Mouse (Mus musculus) MEL (cell line): ENCODE measurements around the gene Dlgap1. TPM values are rescaled to one million over a fixed set of nuclear protein-coding genes. Genes with fewer than 3 reads are reported as not detected.

Source experiments
- DNase-seq: peaks from one replicate; pipeline ENCODE4 v3.0.0; 2011; ENCODE audit warnings: low read depth, low spot score
- H3K27ac ChIP-seq: 2 replicates; pipeline ENCODE4 v1.5.1; 2012; ENCODE audit warnings: low read depth, mild to moderate bottlenecking, control low read depth, low read length, moderate library complexity; ENCODE audit not compliant: control insufficient read depth
- H3K27me3 ChIP-seq, 2 experiments: fragments of 150-350 bp in 1 of 2; sonication (generic) in 1 of 2; 2 replicates each; pipeline ENCODE4 v1.6.1; 2012; ENCODE audit warnings: low read length in 2 of 2, mild to moderate bottlenecking in 2 of 2, improper control_type of control experiment in 1 of 2, moderate library complexity in 1 of 2; ENCODE audit not compliant: insufficient read depth in 2 of 2, control insufficient read depth in 1 of 2
- H3K36me3 ChIP-seq, 2 experiments: 2 replicates each; pipeline ENCODE4 v1.6.1; 2012 to 2014; ENCODE audit warnings: low read length in 2 of 2, improper control_type of control experiment in 1 of 2, inconsistent platforms in 1 of 2, mild to moderate bottlenecking in 1 of 2; ENCODE audit not compliant: insufficient read depth in 2 of 2, control insufficient read depth in 1 of 2
- H3K4me1 ChIP-seq, 2 experiments: fragments of 150-350 bp in 1 of 2; sonication (generic) in 1 of 2; 2 replicates each; pipeline ENCODE4 v1.6.1; 2012; ENCODE audit warnings: low read length in 2 of 2, improper control_type of control experiment in 1 of 2, mild to moderate bottlenecking in 1 of 2; ENCODE audit not compliant: insufficient read depth in 2 of 2, control insufficient read depth in 1 of 2
- H3K4me3 ChIP-seq, 2 experiments: fragments of 150-350 bp in 1 of 2; sonication (generic) in 1 of 2; 2 replicates each; pipeline ENCODE4 v1.5.1; 2012; ENCODE audit warnings: low read depth in 2 of 2, low read length in 2 of 2, mild to moderate bottlenecking in 2 of 2, moderate library complexity in 2 of 2, control low read depth in 1 of 2, improper control_type of control experiment in 1 of 2; ENCODE audit not compliant: control insufficient read depth in 1 of 2, insufficient read depth in 1 of 2
- H3K79me2 ChIP-seq: 2 replicates; pipeline ENCODE4 v1.6.1; 2012; ENCODE audit warnings: mild to moderate bottlenecking, low read length, moderate library complexity; ENCODE audit not compliant: control insufficient read depth, poor library complexity, insufficient read depth
- H3K9ac ChIP-seq: 2 replicates; pipeline ENCODE4 v1.6.1; 2012; ENCODE audit warnings: low read depth, mild to moderate bottlenecking, control low read depth, low read length, moderate library complexity; ENCODE audit not compliant: control insufficient read depth, poor library complexity, severe bottlenecking
- H3K9me3 ChIP-seq: fragments of 150-350 bp; sonication (generic); replicated peaks from 2 replicates; pipeline ENCODE4 v1.6.1; 2012; ENCODE audit warnings: mild to moderate bottlenecking, low read length, improper control_type of control experiment, moderate library complexity; ENCODE audit not compliant: insufficient read depth
- CTCF ChIP-seq, 3 experiments: IDR thresholded peaks in 2 of 3; conservative IDR thresholded peaks in 1 of 3; 2 replicates each; pipeline ENCODE4 v1.5.1; 2011 to 2012; ENCODE audit warnings: low read length in 3 of 3, low read depth in 2 of 3, mild to moderate bottlenecking in 2 of 3, improper control_type of control experiment in 1 of 3, inconsistent platforms in 1 of 3, mixed read lengths in 1 of 3, moderate library complexity in 1 of 3; ENCODE audit not compliant: control insufficient read depth in 1 of 3, insufficient read depth in 1 of 3, poor library complexity in 1 of 3, severe bottlenecking in 1 of 3
- E2F4 ChIP-seq: IDR thresholded peaks from 2 replicates; pipeline ENCODE4 v1.6.1; 2011; ENCODE audit warnings: low read depth, low read length, improper control_type of control experiment, borderline replicate concordance
- ELF1 ChIP-seq: IDR thresholded peaks from 2 replicates; pipeline ENCODE4 v1.6.1; 2014; ENCODE audit warnings: low read depth, mild to moderate bottlenecking, inconsistent platforms, low read length, improper control_type of control experiment, moderate library complexity
- EP300 ChIP-seq, 2 experiments: IDR thresholded peaks; 2 replicates each; pipeline ENCODE4 v1.6.1; 2011; ENCODE audit warnings: improper control_type of control experiment in 2 of 2, low read length in 2 of 2, low read depth in 1 of 2, mild to moderate bottlenecking in 1 of 2
- HCFC1 ChIP-seq: IDR thresholded peaks from 2 replicates; pipeline ENCODE4 v1.6.1; 2012; ENCODE audit warnings: low read depth, mild to moderate bottlenecking, inconsistent platforms, low read length, improper control_type of control experiment, moderate library complexity
- MAFK ChIP-seq: IDR thresholded peaks from 2 replicates; pipeline ENCODE4 v1.6.1; 2011; ENCODE audit warnings: low read depth, mild to moderate bottlenecking, low read length, improper control_type of control experiment, borderline replicate concordance
- MAX ChIP-seq: IDR thresholded peaks from 2 replicates; pipeline ENCODE4 v1.6.1; 2011; ENCODE audit warnings: low read length, improper control_type of control experiment
- MYB ChIP-seq: IDR thresholded peaks from 2 replicates; pipeline ENCODE4 v1.6.1; 2011; ENCODE audit warnings: mild to moderate bottlenecking, low read depth, low read length, improper control_type of control experiment
- MYC ChIP-seq: IDR thresholded peaks from 2 replicates; pipeline ENCODE4 v1.6.1; 2011; ENCODE audit warnings: low read depth, mild to moderate bottlenecking, low read length, improper control_type of control experiment, moderate library complexity
- NRF1 ChIP-seq: IDR thresholded peaks from 2 replicates; pipeline ENCODE4 v1.6.1; 2014; ENCODE audit warnings: low read depth, mild to moderate bottlenecking, inconsistent platforms, low read length, improper control_type of control experiment, moderate library complexity; ENCODE audit not compliant: poor library complexity, insufficient read depth, severe bottlenecking
- POLR2A ChIP-seq, 2 experiments: IDR thresholded peaks; 2 replicates each; pipeline ENCODE4 v1.6.1; 2011 to 2012; ENCODE audit warnings: low read length in 2 of 2, mild to moderate bottlenecking in 2 of 2, control low read depth in 1 of 2, improper control_type of control experiment in 1 of 2, low read depth in 1 of 2, moderate library complexity in 1 of 2; ENCODE audit not compliant: control insufficient read depth in 1 of 2, insufficient read depth in 1 of 2, poor library complexity in 1 of 2
- POLR2AphosphoS2 ChIP-seq: IDR thresholded peaks from 2 replicates; pipeline ENCODE4 v1.6.1; 2011; ENCODE audit warnings: low read length, improper control_type of control experiment
- POLR2AphosphoS5 ChIP-seq: IDR thresholded peaks from 2 replicates; pipeline ENCODE4 v1.6.1; 2012; ENCODE audit warnings: low read depth, borderline replicate concordance, mild to moderate bottlenecking, inconsistent platforms, low read length, moderate library complexity, mixed read lengths
- RCOR1 ChIP-seq: IDR thresholded peaks from 2 replicates; pipeline ENCODE4 v1.6.1; 2012; ENCODE audit warnings: low read depth, mild to moderate bottlenecking, inconsistent platforms, low read length, improper control_type of control experiment
- SIN3A ChIP-seq: IDR thresholded peaks from 2 replicates; pipeline ENCODE4 v1.6.1; 2012; ENCODE audit warnings: low read length, improper control_type of control experiment, inconsistent platforms
- TCF12 ChIP-seq: IDR thresholded peaks from 2 replicates; pipeline ENCODE4 v1.6.1; 2014; ENCODE audit warnings: low read depth, mild to moderate bottlenecking, inconsistent platforms, low read length, improper control_type of control experiment, moderate library complexity
- UBTF ChIP-seq: IDR thresholded peaks from 2 replicates; pipeline ENCODE4 v1.6.1; 2012; ENCODE audit warnings: low read depth, mild to moderate bottlenecking, inconsistent platforms, low read length, improper control_type of control experiment, moderate library complexity, borderline replicate concordance; ENCODE audit not compliant: insufficient read depth
- USF1 ChIP-seq: IDR thresholded peaks from 2 replicates; pipeline ENCODE4 v1.6.1; 2014; ENCODE audit warnings: low read depth, mild to moderate bottlenecking, inconsistent platforms, low read length, improper control_type of control experiment, moderate library complexity
- ZC3H11A ChIP-seq: IDR thresholded peaks from 2 replicates; pipeline ENCODE4 v1.6.1; 2012; ENCODE audit warnings: low read depth, mild to moderate bottlenecking, inconsistent platforms, low read length, improper control_type of control experiment
- ZKSCAN1 ChIP-seq: IDR thresholded peaks from 2 replicates; pipeline ENCODE4 v1.6.1; 2012; ENCODE audit warnings: low read depth, mild to moderate bottlenecking, inconsistent platforms, low read length, improper control_type of control experiment, moderate library complexity
- polyA plus RNA-seq, 2 experiments: library from polyadenylated mRNA; stranded (reverse) in 1 of 2; unstranded in 1 of 2; fragments of >175 nt in 1 of 2; fragments of >200 nt in 1 of 2; gene quantifications; 2 replicates each; pipeline versions ENCODE4 v1.2.1 to v1.2.4; 2012; ENCODE audit warnings: low replicate concordance in 2 of 2, low read depth in 1 of 2; ENCODE audit not compliant: insufficient read length in 2 of 2, insufficient read depth in 1 of 2, missing spikeins in 1 of 2
- total RNA-seq: library from RNA; depleted of rRNA; stranded (reverse); fragments of 300-350 nt; gene quantifications from 2 replicates; pipeline ENCODE4 v1.2.3, GENCODE M21; 2012

Dlgap1 gene
- total and polyA plus RNA-seq, 3 experiments: 0.06 TPM; not detected in 2

GRCm38 (mm10) chr17:70435612-70436011 is 466.7 kb downstream of the Dlgap1 start:
- H3K27me3 ChIP-seq: no peaks in the 10 kb centered on the region
- H3K9me3 ChIP-seq: no peaks in the 10 kb centered on the region
- no peak for DNase-seq
- no peak overlapping the region for H3K9ac ChIP-seq
- no peak overlapping the region for H3K27ac ChIP-seq
- H3K4me3 ChIP-seq: no peak overlapping the region
- H3K79me2 ChIP-seq: no peaks in the 10 kb centered on the region
- TF ChIP-seq POLR2A (IDR thresholded peaks at IDR 0.05; ENCODE audit: control insufficient read depth in 1 of 2, insufficient read depth in 1 of 2, low read depth in 1 of 2, low read length in 2 of 2, poor library complexity in 1 of 2): no peak
- H3K36me3 ChIP-seq: no peaks in the 10 kb centered on the region
- no peaks in the 10 kb centered on the region for H3K4me1 ChIP-seq

GRCm38 (mm10) chr17:70437229-70437628 is 468.4 kb downstream of the Dlgap1 start:
- no peak for DNase-seq
- TF ChIP-seq TCF12 (no peak), E2F4 (no peak), POLR2AphosphoS5 (no peak), HCFC1 (no peak), UBTF (no peak), POLR2AphosphoS2 (no peak), CTCF (IDR thresholded peaks at IDR 0.05 in 2 of 3, conservative IDR thresholded peaks at IDR 0.05 in 1 of 3; ENCODE audit: control insufficient read depth in 1 of 3, insufficient read depth in 1 of 3, low read depth in 2 of 3, low read length in 3 of 3, poor library complexity in 1 of 3, severe bottlenecking in 1 of 3) (no peak), RCOR1 (no peak), ZKSCAN1 (no peak), ZC3H11A (no peak), EP300 (IDR thresholded peaks at IDR 0.05; ENCODE audit: low read depth in 1 of 2, low read length in 2 of 2) (no peak), MAFK (no peak), MAX (no peak), USF1 (no peak), MYB (no peak), ELF1 (no peak), NRF1 (no peak), POLR2A (IDR thresholded peaks at IDR 0.05; ENCODE audit: control insufficient read depth in 1 of 2, insufficient read depth in 1 of 2, low read depth in 1 of 2, low read length in 2 of 2, poor library complexity in 1 of 2) (no peak), MYC (no peak), SIN3A (no peak)
- Histone ChIP-seq H3K4me1 (no peaks in the 10 kb centered on the region), H3K9ac (no peak overlapping the region), H3K79me2 (no peaks in the 10 kb centered on the region), H3K36me3 (no peaks in the 10 kb centered on the region), H3K4me3 (no peak overlapping the region), H3K27ac (no peak overlapping the region), H3K9me3 (no peaks in the 10 kb centered on the region), H3K27me3 (no peaks in the 10 kb centered on the region)
